Mouse (Mus musculus): ENCODE data around the gene Fryl. TPM values are rescaled to one million over a fixed set of nuclear protein-coding genes. Genes with fewer than 3 reads are reported as not detected.
A peak's percentile ranks its signal among the peaks of the same experiment; 100 is the strongest.

The Fryl gene
- polyA plus RNA-seq, 1 experiment from 2014 or later: 40.0 TPM

DNA sequence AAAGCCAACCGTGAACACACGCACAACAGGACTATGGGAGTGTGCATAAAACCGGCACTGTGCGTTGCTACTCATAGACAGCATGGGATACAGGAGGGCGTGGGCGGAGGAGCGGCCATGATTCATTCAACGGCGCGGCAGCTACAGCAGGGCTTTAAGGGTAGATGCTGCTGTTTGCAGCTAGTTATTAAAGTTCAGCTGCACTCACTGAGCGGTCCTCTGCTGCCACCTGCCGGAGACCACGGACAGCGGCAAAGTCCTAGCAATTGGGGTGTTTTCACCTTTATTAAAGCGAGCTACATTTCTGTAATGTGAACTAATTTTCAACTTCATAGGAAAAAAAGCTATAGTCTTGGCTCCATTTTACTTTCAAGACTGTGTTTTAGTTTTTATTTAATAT is 185.1 kb downstream of the Fryl start:
- peaks cover 37% of the 10 kb centered on the region for H3K36me3 ChIP-seq (ENCODE audit: control insufficient read depth, insufficient read depth, low read length)
- no peaks in the 10 kb centered on the region for H3K4me1 ChIP-seq (ENCODE audit: control insufficient read depth, insufficient read depth, low read length)
- H3K4me3 ChIP-seq (ENCODE audit: low read depth, low read length): no peak overlapping the region
- no peak overlapping the region for H3K9ac ChIP-seq (ENCODE audit: low read depth, low read length)
- ATAC-seq: peak; percentile 82; the same call in 1 of the 2 replicates
- no peak overlapping the region for H3K27ac ChIP-seq (ENCODE audit: low read length)
- H3K9me3 ChIP-seq (replicated peaks; ENCODE audit: control insufficient read depth, low read length, poor library complexity, severe bottlenecking): no peaks in the 10 kb centered on the region
- H3K27me3 ChIP-seq (ENCODE audit: control insufficient read depth, insufficient read depth, low read depth, low read length): no peaks in the 10 kb centered on the region
- 36% methylated on average over 15 of the region's 15 CpGs for WGBS
- no peak overlapping the region for H3K4me2 ChIP-seq (ENCODE audit: low read length)

DNA sequence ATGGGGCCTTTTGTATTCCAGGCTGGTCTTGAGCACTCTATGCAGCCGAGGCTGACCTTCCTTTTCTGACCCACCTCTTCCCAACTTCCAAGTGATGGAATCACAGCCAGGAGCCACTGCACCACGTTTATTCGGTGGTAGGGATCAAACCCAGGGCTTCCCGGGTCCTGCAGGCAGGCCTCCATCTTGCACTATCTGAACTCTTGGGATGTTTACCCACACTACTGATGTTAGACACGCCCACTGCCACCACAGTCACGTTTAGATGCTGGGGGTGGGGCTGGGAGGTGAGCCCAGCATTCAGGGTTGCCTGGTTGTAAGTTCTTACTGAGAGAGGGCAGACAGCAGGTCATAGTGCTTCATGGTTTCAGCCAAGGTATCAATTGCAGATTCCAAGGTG is 189.5 kb downstream of the Fryl start:
- H3K4me3 ChIP-seq (ENCODE audit: low read depth, low read length): no peak overlapping the region
- H3K9ac ChIP-seq (ENCODE audit: low read depth, low read length): no peak overlapping the region
- H3K4me2 ChIP-seq (ENCODE audit: low read length): no peak overlapping the region
- no peaks in the 10 kb centered on the region for H3K4me1 ChIP-seq (ENCODE audit: control insufficient read depth, insufficient read depth, low read length)
- no peaks in the 10 kb centered on the region for H3K9me3 ChIP-seq (replicated peaks; ENCODE audit: control insufficient read depth, low read length, poor library complexity, severe bottlenecking)
- H3K27ac ChIP-seq (ENCODE audit: low read length): no peak overlapping the region
- H3K36me3 ChIP-seq (ENCODE audit: control insufficient read depth, insufficient read depth, low read length): peaks cover 22% of the 10 kb centered on the region; the same call in 1 of the 2 replicates
- 50% methylated on average over 6 of the region's 6 CpGs for WGBS
- H3K27me3 ChIP-seq (ENCODE audit: control insufficient read depth, insufficient read depth, low read depth, low read length): no peaks in the 10 kb centered on the region
- ATAC-seq: no peak

DNA sequence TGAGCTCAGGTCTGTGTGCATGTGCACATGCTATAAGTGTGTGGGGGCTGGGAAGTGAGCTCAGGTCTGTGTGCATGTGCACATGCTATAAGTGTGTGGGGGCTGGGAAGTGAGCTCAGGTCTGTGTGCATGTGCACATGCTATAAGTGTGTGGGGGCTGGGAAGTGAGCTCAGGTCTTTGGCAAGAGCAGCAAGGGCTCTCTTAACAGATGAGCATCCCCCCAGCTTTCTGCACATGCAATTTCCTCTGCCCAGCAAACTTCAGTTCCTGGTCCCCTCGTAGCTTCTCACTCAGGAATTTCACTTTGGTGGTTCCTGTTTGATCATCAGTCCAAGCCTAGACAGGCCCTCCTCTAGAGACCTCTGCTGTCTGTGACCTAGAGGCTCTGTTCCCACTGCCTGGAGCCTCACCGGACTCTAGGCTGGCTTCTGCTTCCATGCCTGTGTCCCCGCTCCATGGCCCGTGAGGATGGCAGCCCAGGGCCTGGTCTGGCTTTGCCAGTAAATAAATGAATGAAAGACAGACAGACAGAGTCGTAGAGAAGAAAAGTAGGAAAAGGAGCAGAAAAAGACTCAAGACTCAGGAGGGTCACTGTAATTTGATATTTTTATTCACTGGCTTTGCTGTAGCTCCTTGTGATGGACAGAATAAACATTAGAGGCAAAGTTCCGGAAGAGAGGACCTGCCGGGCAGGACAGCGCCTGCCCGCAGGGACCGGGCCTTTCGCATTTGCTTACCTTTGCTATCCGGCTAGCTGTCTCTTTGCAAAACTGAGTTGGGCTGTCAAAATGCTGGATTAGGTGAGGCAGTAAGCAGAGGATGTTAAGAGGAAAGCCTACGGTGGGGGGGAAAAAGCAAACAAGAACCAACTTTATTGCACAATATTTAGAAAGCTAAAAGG is 192.4 kb downstream of the Fryl start:
- Histone ChIP-seq H3K9me3 (replicated peaks; ENCODE audit: control insufficient read depth, low read length, poor library complexity, severe bottlenecking) (no peaks in the 10 kb centered on the region), H3K4me1 (ENCODE audit: control insufficient read depth, insufficient read depth, low read length) (no peaks in the 10 kb centered on the region), H3K27me3 (ENCODE audit: control insufficient read depth, insufficient read depth, low read depth, low read length) (no peaks in the 10 kb centered on the region), H3K4me3 (ENCODE audit: low read depth, low read length) (no peak overlapping the region), H3K36me3 (ENCODE audit: control insufficient read depth, insufficient read depth, low read length) (peaks cover 14% of the 10 kb centered on the region; the same call in 1 of the 2 replicates), H3K27ac (ENCODE audit: low read length) (no peak overlapping the region), H3K4me2 (ENCODE audit: low read length) (no peak overlapping the region), H3K9ac (ENCODE audit: low read depth, low read length) (no peak overlapping the region)
- ATAC-seq: no peak; the same call in 1 of the 2 replicates
- 82% methylated on average over 13 of the region's 13 CpGs for WGBS

DNA sequence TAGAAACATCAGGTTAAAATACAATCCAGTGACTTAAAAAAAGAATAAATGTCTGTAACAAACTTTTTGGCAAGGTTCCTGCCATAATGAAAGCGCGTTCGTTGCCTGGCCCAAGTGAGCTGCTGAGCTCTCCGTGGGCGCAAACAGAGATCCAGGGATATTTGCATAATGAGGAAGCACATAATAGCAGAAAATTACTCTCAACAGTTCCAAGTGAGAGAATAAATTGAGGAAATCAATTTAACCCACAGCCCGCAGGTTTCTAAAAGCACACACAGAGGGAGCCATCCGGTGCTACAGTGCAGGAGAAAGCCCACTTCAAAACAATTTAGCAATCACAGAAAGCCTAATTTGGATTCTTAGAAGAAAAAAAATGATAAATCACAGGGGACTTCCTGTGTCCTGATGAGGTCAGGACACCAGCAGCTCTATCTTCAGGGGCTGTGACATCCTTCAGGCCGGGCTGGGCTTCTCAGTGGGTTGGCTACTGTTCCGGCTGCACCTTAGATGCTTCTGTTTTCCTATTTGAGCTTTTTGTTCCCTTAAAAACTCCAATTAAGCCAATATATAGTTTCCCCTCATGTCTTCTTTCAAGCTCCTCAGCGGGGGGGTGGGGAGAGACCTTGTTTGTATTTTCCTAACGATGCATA is 194.8 kb downstream of the Fryl start:
- Histone ChIP-seq H3K4me1 (ENCODE audit: control insufficient read depth, insufficient read depth, low read length) (no peaks in the 10 kb centered on the region), H3K4me2 (ENCODE audit: low read length) (no peak overlapping the region), H3K27me3 (ENCODE audit: control insufficient read depth, insufficient read depth, low read depth, low read length) (no peaks in the 10 kb centered on the region), H3K9me3 (replicated peaks; ENCODE audit: control insufficient read depth, low read length, poor library complexity, severe bottlenecking) (no peaks in the 10 kb centered on the region), H3K9ac (ENCODE audit: low read depth, low read length) (no peak overlapping the region), H3K4me3 (ENCODE audit: low read depth, low read length) (no peak overlapping the region), H3K27ac (ENCODE audit: low read length) (0 out of 2 replicates have a peak overlapping the region, but pooled peaks have one; percentile 4), H3K36me3 (ENCODE audit: control insufficient read depth, insufficient read depth, low read length) (peaks cover 11% of the 10 kb centered on the region; the same call in 1 of the 2 replicates)
- 48% methylated on average over 11 of the region's 11 CpGs for WGBS
- ATAC-seq: 0 out of 2 replicates have a peak, but pooled peaks have one; percentile 4

DNA sequence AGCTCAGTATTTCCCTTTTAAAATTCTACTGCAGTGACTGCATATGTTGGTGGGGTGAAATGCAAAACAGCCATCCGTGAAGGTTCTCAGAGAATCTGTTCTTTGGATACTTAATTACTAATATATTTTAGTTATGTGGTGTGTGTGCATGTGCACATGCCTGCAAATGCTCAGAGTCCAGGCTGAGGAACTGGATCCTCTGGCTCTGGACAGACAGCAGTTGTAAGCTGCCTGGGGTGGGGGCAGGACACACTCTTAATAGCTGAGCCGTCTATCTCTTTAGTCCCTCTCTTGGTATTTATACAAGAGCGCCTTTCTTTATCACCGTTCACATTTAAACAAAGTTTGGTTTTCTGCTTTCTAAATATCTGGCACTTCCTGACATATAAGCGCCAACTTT is 199.5 kb downstream of the Fryl start:
- WGBS: 92% methylated on average over 5 of the region's 5 CpGs
- Histone ChIP-seq H3K4me2 (ENCODE audit: low read length) (no peak overlapping the region), H3K27ac (ENCODE audit: low read length) (no peak overlapping the region), H3K4me1 (ENCODE audit: control insufficient read depth, insufficient read depth, low read length) (no peaks in the 10 kb centered on the region), H3K9me3 (replicated peaks; ENCODE audit: control insufficient read depth, low read length, poor library complexity, severe bottlenecking) (no peaks in the 10 kb centered on the region), H3K4me3 (ENCODE audit: low read depth, low read length) (no peak overlapping the region), H3K27me3 (ENCODE audit: control insufficient read depth, insufficient read depth, low read depth, low read length) (no peaks in the 10 kb centered on the region), H3K36me3 (ENCODE audit: control insufficient read depth, insufficient read depth, low read length) (peaks cover 20% of the 10 kb centered on the region), H3K9ac (ENCODE audit: low read depth, low read length) (no peak overlapping the region)
- ATAC-seq: no peak

DNA sequence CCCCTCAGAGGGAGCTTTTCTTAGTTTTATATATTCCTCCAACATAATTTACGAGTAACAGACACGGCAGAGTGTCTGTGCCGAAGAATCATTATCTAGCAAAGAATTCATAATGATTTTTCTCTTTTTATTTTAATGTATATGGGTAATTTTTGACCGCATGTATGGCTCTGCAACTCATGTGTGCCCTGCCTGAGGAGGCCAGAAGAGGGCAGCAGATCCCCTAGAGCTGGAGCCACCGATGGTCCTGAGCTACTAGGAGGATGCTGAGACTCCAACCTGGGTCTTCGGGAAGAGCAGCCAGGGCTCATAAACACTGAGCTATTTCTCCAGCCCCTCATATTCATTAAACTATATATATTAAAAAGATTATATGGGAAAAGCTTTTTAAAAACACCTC is 200.0 kb downstream of the Fryl start:
- ATAC-seq: no peak
- Histone ChIP-seq H3K36me3 (ENCODE audit: control insufficient read depth, insufficient read depth, low read length) (peaks cover 21% of the 10 kb centered on the region), H3K9ac (ENCODE audit: low read depth, low read length) (no peak overlapping the region), H3K4me2 (ENCODE audit: low read length) (no peak overlapping the region), H3K4me1 (ENCODE audit: control insufficient read depth, insufficient read depth, low read length) (no peaks in the 10 kb centered on the region), H3K9me3 (replicated peaks; ENCODE audit: control insufficient read depth, low read length, poor library complexity, severe bottlenecking) (no peaks in the 10 kb centered on the region), H3K4me3 (ENCODE audit: low read depth, low read length) (no peak overlapping the region), H3K27ac (ENCODE audit: low read length) (no peak overlapping the region), H3K27me3 (ENCODE audit: control insufficient read depth, insufficient read depth, low read depth, low read length) (no peaks in the 10 kb centered on the region)
- WGBS: 92% methylated on average over 6 of the region's 6 CpGs

DNA sequence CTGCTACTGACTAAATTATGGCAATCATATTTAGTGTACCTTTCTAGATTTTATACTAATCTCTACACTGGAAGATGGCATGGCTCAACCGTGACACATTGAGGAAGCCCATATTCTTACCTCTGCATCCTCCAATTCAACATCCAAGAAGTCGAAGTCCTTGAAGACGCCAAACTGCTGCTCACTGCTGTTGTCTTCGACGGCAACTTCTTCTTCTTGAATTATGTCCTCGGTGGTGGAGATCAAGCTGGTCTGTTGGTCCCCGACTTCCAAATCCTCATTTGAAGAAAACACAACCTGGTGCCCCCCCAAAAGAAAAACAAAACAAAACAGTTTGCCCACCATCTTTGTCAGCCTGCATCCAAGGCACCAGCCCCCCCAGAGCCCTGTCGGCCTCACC is 202.5 kb downstream of the Fryl start:
- no peak overlapping the region for H3K9ac ChIP-seq (ENCODE audit: low read depth, low read length)
- H3K27me3 ChIP-seq (ENCODE audit: control insufficient read depth, insufficient read depth, low read depth, low read length): no peaks in the 10 kb centered on the region
- H3K4me2 ChIP-seq (ENCODE audit: low read length): no peak overlapping the region
- peaks cover 33% of the 10 kb centered on the region for H3K36me3 ChIP-seq (ENCODE audit: control insufficient read depth, insufficient read depth, low read length)
- no peak overlapping the region for H3K4me3 ChIP-seq (ENCODE audit: low read depth, low read length)
- no peak for ATAC-seq
- H3K4me1 ChIP-seq (ENCODE audit: control insufficient read depth, insufficient read depth, low read length): no peaks in the 10 kb centered on the region
- 95% methylated on average over 8 of the region's 8 CpGs for WGBS
- H3K27ac ChIP-seq (ENCODE audit: low read length): no peak overlapping the region
- H3K9me3 ChIP-seq (replicated peaks; ENCODE audit: control insufficient read depth, low read length, poor library complexity, severe bottlenecking): no peaks in the 10 kb centered on the region

DNA sequence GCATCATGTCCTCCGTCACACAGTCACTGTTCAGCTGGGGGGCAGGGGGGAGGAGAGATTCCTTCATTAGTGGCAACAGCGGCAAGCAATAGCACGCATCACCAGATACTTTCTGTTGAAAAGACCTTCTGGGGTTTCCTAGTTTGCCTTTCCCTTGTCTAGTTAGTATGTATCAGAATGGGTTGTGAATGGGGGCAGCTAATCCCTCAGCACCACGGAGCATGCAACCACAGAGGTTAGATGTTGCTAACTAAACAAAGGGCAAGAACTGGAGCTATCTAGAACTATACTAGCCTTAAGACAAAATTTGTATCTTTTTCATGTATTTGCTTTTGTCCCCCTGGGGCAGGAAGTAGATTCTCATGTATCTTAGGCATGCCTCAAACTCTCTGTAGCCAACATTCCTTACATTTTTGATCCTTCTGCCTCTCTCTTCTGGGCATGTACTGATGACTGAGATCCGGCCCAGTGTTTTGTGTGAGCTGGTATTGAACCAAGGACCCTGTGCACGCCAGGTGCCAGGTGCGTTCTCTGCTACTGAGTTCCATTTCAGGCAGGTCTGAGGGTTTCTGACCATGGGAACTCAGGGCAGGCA is 208.7 kb downstream of the Fryl start:
- H3K9me3 ChIP-seq (replicated peaks; ENCODE audit: control insufficient read depth, low read length, poor library complexity, severe bottlenecking): no peaks in the 10 kb centered on the region
- no peak for ATAC-seq
- 84% methylated on average over 7 of the region's 7 CpGs for WGBS
- no peaks in the 10 kb centered on the region for H3K27me3 ChIP-seq (ENCODE audit: control insufficient read depth, insufficient read depth, low read depth, low read length)
- H3K4me3 ChIP-seq (ENCODE audit: low read depth, low read length): no peak overlapping the region
- peaks cover 41% of the 10 kb centered on the region for H3K36me3 ChIP-seq (ENCODE audit: control insufficient read depth, insufficient read depth, low read length)
- no peak overlapping the region for H3K4me2 ChIP-seq (ENCODE audit: low read length)
- no peak overlapping the region for H3K27ac ChIP-seq (ENCODE audit: low read length)
- H3K4me1 ChIP-seq (ENCODE audit: control insufficient read depth, insufficient read depth, low read length): no peaks in the 10 kb centered on the region
- no peak overlapping the region for H3K9ac ChIP-seq (ENCODE audit: low read depth, low read length)

DNA sequence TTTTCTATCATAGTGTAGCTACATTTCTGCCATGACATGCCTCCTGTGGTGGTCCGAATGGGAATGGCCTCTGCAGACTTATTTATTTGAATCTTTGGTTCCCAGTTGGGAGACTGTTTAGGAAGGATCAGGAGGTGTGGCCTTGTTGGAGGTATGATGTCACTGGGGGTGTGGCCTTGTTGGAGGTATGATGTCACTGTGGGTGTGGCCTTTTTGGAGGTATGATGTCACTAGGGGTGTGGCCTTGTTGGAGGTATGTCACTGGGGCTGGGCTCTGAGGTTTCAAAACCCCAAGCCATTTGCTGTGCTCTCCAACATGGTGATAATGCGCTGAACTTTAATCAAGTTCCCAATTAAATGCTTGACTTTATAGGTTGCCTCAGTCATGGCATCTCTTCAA is 212.4 kb downstream of the Fryl start:
- Histone ChIP-seq H3K27ac (ENCODE audit: low read length) (no peak overlapping the region), H3K27me3 (ENCODE audit: control insufficient read depth, insufficient read depth, low read depth, low read length) (no peaks in the 10 kb centered on the region), H3K4me2 (ENCODE audit: low read length) (no peak overlapping the region), H3K9ac (ENCODE audit: low read depth, low read length) (no peak overlapping the region), H3K4me3 (ENCODE audit: low read depth, low read length) (no peak overlapping the region), H3K4me1 (ENCODE audit: control insufficient read depth, insufficient read depth, low read length) (no peaks in the 10 kb centered on the region), H3K9me3 (replicated peaks; ENCODE audit: control insufficient read depth, low read length, poor library complexity, severe bottlenecking) (no peaks in the 10 kb centered on the region), H3K36me3 (ENCODE audit: control insufficient read depth, insufficient read depth, low read length) (peaks cover 29% of the 10 kb centered on the region)
- WGBS: 100% methylated on average over 2 of the region's 2 CpGs
- no peak for ATAC-seq

Data from midbrain, embryonic 16.5 days (tissue).